Mouse (Mus musculus): ENCODE results near the gene Hscb. TPM values are rescaled to one million over a fixed set of nuclear protein-coding genes. Genes with fewer than 3 reads are reported as not detected.

Gene Hscb
- total and polyA plus RNA-seq, 2 experiments from 2014 or later: 9.2 to 9.6 TPM

GRCm38 (mm10) chr5:110780761-110781528, 58.6 kb downstream of the Hscb start:
- 57% methylated on average over 10 of the region's 10 CpGs for WGBS
- DNase-seq (ENCODE audit: low spot score) (no peak), ATAC-seq (ENCODE audit: low FRiP score) (peak; percentile 55; the same call in 1 of the 2 replicates)
- Histone ChIP-seq H3K9me3 (ENCODE audit: low read length) (no peaks in the 10 kb centered on the region), H3K4me2 (ENCODE audit: low read depth, low read length, poor library complexity, severe bottlenecking) (peak overlapping the region; percentile 91), H3K4me3 (ENCODE audit: low read depth, low read length) (peak overlapping the region; percentile 74), H3K36me3 (ENCODE audit: insufficient read depth, low read length) (peaks cover 19% of the 10 kb centered on the region), H3K27me3 (ENCODE audit: insufficient read depth, low read length) (no peaks in the 10 kb centered on the region), H3K9ac (replicated peaks; ENCODE audit: low read length, poor library complexity, severe bottlenecking) (peak overlapping the region; percentile 72), H3K27ac (ENCODE audit: low read depth, low read length) (no peak overlapping the region), H3K4me1 (ENCODE audit: insufficient read depth, low read length) (no peaks in the 10 kb centered on the region; the same call in 1 of the 2 replicates)
- TF ChIP-seq CTCF (IDR thresholded peaks at IDR 0.05): no peak

- no peaks in the 10 kb centered on the region for H3K27me3 ChIP-seq (ENCODE audit: insufficient read depth, low read length)
- no peaks in the 10 kb centered on the region; the same call in 1 of the 2 replicates for H3K4me1 ChIP-seq (ENCODE audit: insufficient read depth, low read length)
- H3K4me2 ChIP-seq (ENCODE audit: low read depth, low read length, poor library complexity, severe bottlenecking): peak within 1 kb of the TSS; percentile 91
- peak within 1 kb of the TSS; percentile 72 for H3K9ac ChIP-seq (replicated peaks; ENCODE audit: low read length, poor library complexity, severe bottlenecking)
- H3K4me3 ChIP-seq (ENCODE audit: low read depth, low read length): peak within 1 kb of the TSS; percentile 74
- under 1% methylated on average over 57 of the region's 57 CpGs for WGBS
- peaks cover 17% of the 10 kb centered on the region for H3K36me3 ChIP-seq (ENCODE audit: insufficient read depth, low read length)
- H3K9me3 ChIP-seq (ENCODE audit: low read length): no peaks in the 10 kb centered on the region
- no peak within 1 kb of the TSS for H3K27ac ChIP-seq (ENCODE audit: low read depth, low read length)
- TF ChIP-seq CTCF (IDR thresholded peaks at IDR 0.05): no peak
- DNase-seq (ENCODE audit: low spot score) (peak; percentile 93), ATAC-seq (ENCODE audit: low FRiP score) (peak; percentile 83)
Observed at GRCm38 (mm10) chr5:110779998-110780760, 59.4 kb downstream of the Hscb start, which contains the start of gene Pus1. Pus1 (minus strand) TSS chr5:110780659.

GRCm38 (mm10) chr5:110779276-110779997, 60.1 kb downstream of the Hscb start:
- WGBS: 24% methylated on average over 15 of the region's 15 CpGs
- TF ChIP-seq CTCF (IDR thresholded peaks at IDR 0.05): no peak
- H3K36me3 ChIP-seq (ENCODE audit: insufficient read depth, low read length): peaks cover 21% of the 10 kb centered on the region
- H3K4me3 ChIP-seq (ENCODE audit: low read depth, low read length): peak overlapping the region; percentile 74
- ATAC-seq (ENCODE audit: low FRiP score) (no peak), DNase-seq (ENCODE audit: low spot score) (no peak)
- no peak overlapping the region for H3K27ac ChIP-seq (ENCODE audit: low read depth, low read length)
- peak overlapping the region; percentile 91 for H3K4me2 ChIP-seq (ENCODE audit: low read depth, low read length, poor library complexity, severe bottlenecking)
- H3K9me3 ChIP-seq (ENCODE audit: low read length): no peaks in the 10 kb centered on the region
- H3K27me3 ChIP-seq (ENCODE audit: insufficient read depth, low read length): no peaks in the 10 kb centered on the region
- H3K4me1 ChIP-seq (ENCODE audit: insufficient read depth, low read length): no peaks in the 10 kb centered on the region; the same call in 1 of the 2 replicates
- peak overlapping the region; percentile 72 for H3K9ac ChIP-seq (replicated peaks; ENCODE audit: low read length, poor library complexity, severe bottlenecking)

Other genes with a start within 250 kb of the Hscb start
- 42.9 and 48.7 TPM in 2 replicates for gene Noc4l, start 186.4 kb downstream of the Hscb start, total RNA-seq (2014; rRNA removed)
- 41.8 and 43.9 TPM in 2 replicates for gene Noc4l, start 186.4 kb downstream of the Hscb start, polyA plus RNA-seq (2015; fragmentation: Nextera tagmentation; extraction: Ambion mirVana)
- gene Ddx51, start 186.3 kb downstream of the Hscb start, total RNA-seq (2014; rRNA removed): 5.8 and 7.7 TPM in 2 replicates
- gene Ddx51, start 186.3 kb downstream of the Hscb start, polyA plus RNA-seq (2015; fragmentation: Nextera tagmentation; extraction: Ambion mirVana): 10.5 and 11.0 TPM in 2 replicates
- gene Ep400, start 69.1 kb downstream of the Hscb start, total RNA-seq (2014; rRNA removed): 67.2 and 72.1 TPM in 2 replicates
- 27.7 and 38.5 TPM in 2 replicates for gene Ep400, start 69.1 kb downstream of the Hscb start, polyA plus RNA-seq (2015; fragmentation: Nextera tagmentation; extraction: Ambion mirVana)
- gene Pus1, start 59.1 kb downstream of the Hscb start, total RNA-seq (2014; rRNA removed): 10.4 and 11.6 TPM in 2 replicates
- 16.3 and 17.5 TPM in 2 replicates for gene Pus1, start 59.1 kb downstream of the Hscb start, polyA plus RNA-seq (2015; fragmentation: Nextera tagmentation; extraction: Ambion mirVana)
- 69.8 and 75.4 TPM in 2 replicates for gene Ulk1, start 29.7 kb downstream of the Hscb start, total RNA-seq (2014; rRNA removed)
- 17.8 and 21.1 TPM in 2 replicates for gene Ulk1, start 29.7 kb downstream of the Hscb start, polyA plus RNA-seq (2015; fragmentation: Nextera tagmentation; extraction: Ambion mirVana)
- gene Chek2, start 202 bp upstream of the Hscb start, total RNA-seq (2014; rRNA removed): 3.2 and 27.2 TPM in 2 replicates
- 1.9 and 2.6 TPM in 2 replicates for gene Chek2, start 202 bp upstream of the Hscb start, polyA plus RNA-seq (2015; fragmentation: Nextera tagmentation; extraction: Ambion mirVana)
- 45.2 and 53.1 TPM in 2 replicates for gene Ttc28, start 40.0 kb upstream of the Hscb start, total RNA-seq (2014; rRNA removed)
- gene Ttc28, start 40.0 kb upstream of the Hscb start, polyA plus RNA-seq (2015; fragmentation: Nextera tagmentation; extraction: Ambion mirVana): 8.9 and 10.6 TPM in 2 replicates